Mouse (Mus musculus): ENCODE measurements around the gene Comtd1.

Gene Comtd1

DNA sequence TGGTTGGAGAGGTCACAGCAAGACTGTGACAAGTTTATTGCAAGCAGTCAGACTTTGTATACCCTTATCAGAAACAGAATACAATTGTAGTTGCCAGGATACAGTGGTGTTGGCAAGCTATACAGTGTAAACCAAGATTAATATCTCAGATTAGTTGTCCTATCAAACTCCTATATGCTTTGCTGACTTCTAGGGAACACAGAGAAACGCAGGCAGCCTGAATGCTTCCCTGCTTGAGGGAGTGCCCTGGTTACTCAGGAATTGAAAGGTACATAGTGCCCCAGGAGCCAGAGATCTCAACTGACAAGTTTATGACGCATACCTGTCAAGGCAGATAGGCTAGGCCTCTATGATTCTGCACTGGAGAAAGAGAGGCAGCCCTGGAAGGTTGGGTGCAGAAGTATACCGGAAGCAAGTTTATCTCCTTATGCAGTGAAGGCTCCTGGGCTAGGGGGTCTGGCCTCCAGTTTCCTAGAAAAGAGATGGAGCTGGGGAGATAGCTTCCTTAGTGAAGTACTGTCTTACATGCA is 42.1 kb downstream of the Comtd1 start:
- peak; percentile 76 for DNase-seq (ENCODE audit: extremely low read depth, low read depth)

DNA sequence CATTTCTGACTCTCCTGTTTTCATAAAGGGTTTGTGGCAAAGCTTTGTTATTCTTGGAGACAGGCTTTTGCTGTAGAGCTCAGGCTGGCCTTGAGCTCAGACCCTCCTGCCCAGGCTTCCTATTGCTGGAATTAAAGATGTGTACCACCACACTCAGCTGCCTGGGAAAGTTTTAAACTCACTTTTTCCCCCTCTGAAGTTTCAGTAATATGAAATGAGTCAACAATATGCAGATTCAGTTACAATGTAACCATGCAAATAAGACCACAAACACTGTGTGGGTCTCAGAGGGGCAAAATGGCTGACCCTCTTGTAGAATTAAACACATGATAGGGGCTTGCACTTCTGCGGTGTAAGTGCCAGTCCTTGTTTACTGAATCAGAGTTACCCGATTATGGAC is 42.6 kb downstream of the Comtd1 start:
- DNase-seq (ENCODE audit: extremely low read depth, low read depth), result no peak

DNA sequence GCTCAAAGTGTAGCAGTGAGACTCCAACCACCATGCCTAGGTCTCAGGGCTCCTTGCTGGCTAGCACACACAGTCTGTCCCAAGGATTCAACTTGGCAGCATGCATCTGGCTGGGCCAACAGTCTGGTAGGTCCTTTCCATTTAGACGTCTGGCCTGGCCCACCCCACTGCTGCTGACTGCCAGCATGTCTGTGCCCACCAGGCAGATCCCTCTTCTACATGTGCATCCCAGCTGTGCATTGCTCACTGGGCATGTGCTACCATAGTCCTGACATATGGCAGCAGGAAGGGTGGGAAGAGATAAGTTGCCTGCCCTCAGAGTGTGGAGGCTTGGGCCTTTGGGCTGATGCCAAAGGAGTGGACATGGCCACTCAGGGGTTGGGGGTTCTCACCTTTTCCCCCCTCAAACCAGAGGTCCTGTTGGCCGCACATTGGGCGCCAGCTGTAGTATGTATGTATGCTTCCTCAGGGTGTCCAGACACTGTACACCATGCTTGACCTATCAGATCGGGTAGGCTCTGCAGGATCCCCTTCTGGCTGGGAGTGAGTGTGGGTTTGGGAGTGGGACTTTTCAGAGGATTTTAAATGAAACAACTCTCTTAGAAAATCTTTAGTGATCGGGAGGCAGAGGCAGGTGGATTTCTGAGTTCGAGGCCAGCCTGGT is 46.1 kb downstream of the Comtd1 start:
- no peak for DNase-seq (ENCODE audit: extremely low read depth, low read depth)

DNA sequence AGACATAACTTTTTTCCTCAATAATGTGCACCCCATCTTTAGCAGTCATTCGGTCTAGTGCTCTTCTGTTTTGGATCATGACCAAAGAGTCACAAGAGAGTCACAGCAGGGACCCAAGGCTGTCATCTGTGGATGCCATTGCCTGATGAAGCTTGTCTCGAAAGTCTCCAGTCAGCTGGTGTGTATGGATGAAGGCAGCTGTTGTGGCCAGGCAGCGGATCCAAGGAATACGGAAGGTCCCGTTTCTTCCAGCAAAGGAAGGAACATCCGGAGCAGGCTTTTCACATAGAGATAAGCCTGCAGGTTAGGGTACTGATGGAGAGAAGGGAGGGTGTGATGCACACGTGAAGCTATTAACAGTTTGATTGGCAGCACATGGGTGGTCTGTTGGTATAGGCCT is 47.2 kb downstream of the Comtd1 start:
- DNase-seq (ENCODE audit: extremely low read depth, low read depth), result no peak

DNA sequence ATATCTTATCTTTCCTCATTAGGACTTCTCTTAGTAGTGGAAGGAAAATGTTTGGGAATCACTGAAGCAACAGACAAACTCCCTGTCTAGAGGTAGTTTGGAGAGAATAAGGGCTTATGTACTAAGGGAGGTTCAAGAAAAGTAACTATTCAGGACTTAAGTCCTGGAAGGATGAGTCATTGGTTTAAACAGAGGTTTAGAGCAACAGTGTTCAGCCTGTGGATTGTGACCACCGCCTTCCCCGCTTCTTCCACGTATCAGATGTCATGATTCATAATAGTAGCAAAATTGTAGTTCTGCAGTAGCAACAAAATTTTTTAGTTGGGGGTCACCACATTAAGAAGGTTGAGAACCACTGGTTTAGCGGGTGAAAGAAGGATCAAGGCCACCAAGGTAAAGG is 48.1 kb downstream of the Comtd1 start:
- DNase-seq (ENCODE audit: extremely low read depth, low read depth), result no peak

Data from MEL-GATA-1-ER (cell line).